Mouse (Mus musculus): ENCODE measurements around the gene Krtap19-3. TPM values are rescaled to one million over a fixed set of nuclear protein-coding genes. Genes with fewer than 3 reads are reported as not detected.

Gene Krtap19-3
- not detected in 2 replicates for polyA plus RNA-seq (2015; fragmentation: Nextera tagmentation; extraction: Ambion mirVana)

DNA sequence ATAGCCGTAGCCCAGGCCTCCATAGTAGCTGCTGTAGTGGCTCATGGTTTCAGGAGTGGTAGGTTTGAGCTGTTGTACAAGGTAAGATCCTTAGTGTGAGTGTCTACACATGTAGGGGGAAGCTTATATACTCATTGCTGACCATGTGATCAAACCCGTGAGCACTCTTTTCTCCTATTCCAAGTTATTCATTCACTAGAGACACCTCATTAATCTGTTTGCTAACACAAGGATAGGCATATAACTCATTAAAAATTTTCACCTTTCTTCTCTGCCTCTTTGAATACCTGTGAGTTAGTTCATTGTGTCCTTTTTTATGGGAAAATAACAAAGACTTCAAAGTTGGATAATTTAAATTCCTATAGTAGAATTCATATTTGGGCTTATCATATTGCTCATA is at the start of gene Krtap19-3:
Krtap19-3 (minus strand) TSS at position 101 of the 400 bp plus-strand sequence.
- Histone ChIP-seq H3K4me1 (no peaks in the 10 kb centered on the region), H3K27ac (no peak within 1 kb of the TSS), H3K4me3 (no peak within 1 kb of the TSS), H3K9ac (no peak within 1 kb of the TSS), H3K27me3 (replicated peaks) (no peaks in the 10 kb centered on the region), H3K36me3 (replicated peaks) (no peaks in the 10 kb centered on the region), H3K4me2 (no peak within 1 kb of the TSS), H3K9me3 (no peaks in the 10 kb centered on the region)
- WGBS: 88% methylated on average over 2 of the region's 2 CpGs
- no peak for ATAC-seq (replicated peaks)

DNA sequence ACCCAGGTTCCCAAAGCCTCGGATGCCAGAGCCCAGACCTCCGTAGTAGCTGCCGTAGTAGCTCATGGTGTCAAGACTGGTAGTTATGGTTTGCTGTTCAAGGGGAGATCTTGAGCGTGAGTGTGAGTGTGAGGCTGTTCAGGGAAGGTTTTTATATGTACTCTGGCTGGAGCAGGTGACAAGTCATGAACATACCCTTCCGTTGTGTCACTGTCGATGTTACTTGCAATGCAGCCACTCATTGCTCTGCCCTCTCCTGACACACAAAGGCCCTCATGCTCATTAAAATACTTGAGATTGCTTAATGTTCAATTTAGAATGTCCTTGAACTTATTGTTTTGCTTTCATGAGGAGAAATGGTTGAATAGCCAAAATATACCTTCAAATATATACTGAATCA is 18.5 kb upstream of the Krtap19-3 start, which contains the start of gene Krtap19-5:
Krtap19-5 (minus strand) TSS at position 101 of the 400 bp plus-strand sequence.
- Histone ChIP-seq H3K36me3 (replicated peaks) (no peaks in the 10 kb centered on the region), H3K4me2 (no peak within 1 kb of the TSS), H3K4me3 (no peak within 1 kb of the TSS), H3K9me3 (no peaks in the 10 kb centered on the region), H3K27me3 (replicated peaks) (no peaks in the 10 kb centered on the region), H3K27ac (no peak within 1 kb of the TSS), H3K4me1 (no peaks in the 10 kb centered on the region), H3K9ac (no peak within 1 kb of the TSS)
- WGBS: 92% methylated on average over 6 of the region's 6 CpGs
- ATAC-seq (replicated peaks): no peak

- H3K4me1 ChIP-seq: no peaks in the 10 kb centered on the region
- WGBS: 90% methylated on average over 6 of the region's 6 CpGs
Measured at GRCm38 (mm10) chr16:88886870-88887269, 9.0 kb upstream of the Krtap19-3 start.

DNA sequence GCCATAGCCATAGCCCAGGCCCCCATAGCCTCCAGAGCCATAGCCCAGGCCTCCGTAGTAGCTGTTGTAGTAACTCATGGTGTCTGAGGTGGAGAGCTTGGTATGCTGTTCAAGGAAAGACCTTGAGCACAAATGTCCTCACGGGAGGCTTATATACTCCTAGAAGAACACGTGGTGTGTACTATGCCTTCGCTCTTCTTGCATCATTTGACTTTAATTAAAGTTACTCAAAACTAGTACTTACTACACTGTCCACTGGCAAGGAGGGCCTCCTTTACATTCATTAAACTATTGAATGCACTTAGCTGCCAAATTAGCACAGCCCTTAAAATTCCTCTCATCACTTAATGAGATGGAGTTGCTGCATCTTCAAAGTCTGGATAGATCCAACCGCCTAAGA is 7.2 kb upstream of the Krtap19-3 start, which contains the start of gene Krtap19-4:
Krtap19-4 (minus strand) TSS at position 101 of the 400 bp plus-strand sequence.
- H3K27ac ChIP-seq: no peak within 1 kb of the TSS
- 94% methylated on average over 5 of the region's 5 CpGs for WGBS
- H3K4me2 ChIP-seq: no peak within 1 kb of the TSS
- no peaks in the 10 kb centered on the region for H3K4me1 ChIP-seq
- no peak within 1 kb of the TSS for H3K4me3 ChIP-seq
- no peaks in the 10 kb centered on the region for H3K36me3 ChIP-seq (replicated peaks)
- H3K9me3 ChIP-seq: no peaks in the 10 kb centered on the region
- no peak within 1 kb of the TSS for H3K9ac ChIP-seq
- no peaks in the 10 kb centered on the region for H3K27me3 ChIP-seq (replicated peaks)
- ATAC-seq (replicated peaks): no peak

More at GRCm38 (mm10) chr16:88886870-88887269, 9.0 kb upstream of the Krtap19-3 start:
- no peak overlapping the region for H3K9ac ChIP-seq
- H3K36me3 ChIP-seq (replicated peaks): no peaks in the 10 kb centered on the region
- no peak overlapping the region for H3K4me3 ChIP-seq
- ATAC-seq (replicated peaks): no peak
- no peak overlapping the region for H3K4me2 ChIP-seq
- H3K9me3 ChIP-seq: no peaks in the 10 kb centered on the region
- no peaks in the 10 kb centered on the region for H3K27me3 ChIP-seq (replicated peaks)
- H3K27ac ChIP-seq: no peak overlapping the region

DNA sequence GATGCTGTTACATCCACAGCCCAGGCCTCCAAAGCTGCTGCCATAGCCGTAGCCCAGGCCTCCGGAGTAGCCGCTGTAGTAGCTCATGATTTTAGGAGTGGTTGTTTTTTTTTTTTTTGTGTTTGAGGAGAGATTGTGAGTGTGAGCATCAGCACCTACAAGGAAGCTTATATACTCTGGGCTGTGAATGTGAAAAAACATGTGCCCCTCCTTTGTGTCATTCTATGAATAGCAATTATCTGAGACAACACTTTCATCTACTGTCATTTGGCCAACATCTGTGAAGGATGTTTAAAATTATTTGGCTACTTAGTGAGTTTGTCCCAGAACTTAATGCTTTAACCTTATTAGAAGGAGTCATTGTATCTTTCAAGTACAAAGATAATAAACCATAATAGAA is 3.7 kb downstream of the Krtap19-3 start, which contains the start of gene Krtap19-2:
Krtap19-2 (minus strand) TSS at position 101 of the 400 bp plus-strand sequence.
- H3K27me3 ChIP-seq (replicated peaks): no peaks in the 10 kb centered on the region
- no peak within 1 kb of the TSS for H3K4me3 ChIP-seq
- ATAC-seq (replicated peaks): no peak
- no peaks in the 10 kb centered on the region for H3K9me3 ChIP-seq
- H3K9ac ChIP-seq: no peak within 1 kb of the TSS
- no peaks in the 10 kb centered on the region for H3K4me1 ChIP-seq
- 98% methylated on average over 3 of the region's 3 CpGs for WGBS
- H3K36me3 ChIP-seq (replicated peaks): no peaks in the 10 kb centered on the region
- no peak within 1 kb of the TSS for H3K27ac ChIP-seq
- no peak within 1 kb of the TSS for H3K4me2 ChIP-seq

DNA sequence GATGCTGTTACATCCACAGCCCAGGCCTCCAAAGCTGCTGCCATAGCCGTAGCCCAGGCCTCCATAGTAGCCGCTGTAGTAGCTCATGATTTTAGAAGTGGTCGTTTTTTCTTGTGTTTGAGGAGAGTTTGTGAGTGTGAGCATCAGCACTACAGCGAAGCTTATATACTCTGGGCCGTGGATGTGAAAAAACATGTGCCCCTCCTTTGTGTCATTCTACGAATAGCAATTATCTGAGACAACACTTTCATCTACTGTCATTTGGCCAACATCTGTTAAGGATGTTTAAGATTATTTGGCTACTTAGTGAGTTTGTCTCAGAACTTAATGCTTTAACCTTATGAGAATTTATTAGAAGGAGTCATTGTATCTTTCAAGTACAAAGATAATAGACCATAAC is 8.5 kb downstream of the Krtap19-3 start, which contains the start of gene Krtap19-1:
Krtap19-1 (minus strand) TSS at position 101 of the 400 bp plus-strand sequence.
- Histone ChIP-seq H3K27ac (no peak within 1 kb of the TSS), H3K36me3 (replicated peaks) (no peaks in the 10 kb centered on the region), H3K27me3 (replicated peaks) (no peaks in the 10 kb centered on the region), H3K4me3 (no peak within 1 kb of the TSS), H3K9ac (no peak within 1 kb of the TSS), H3K9me3 (no peaks in the 10 kb centered on the region), H3K4me2 (no peak within 1 kb of the TSS), H3K4me1 (no peaks in the 10 kb centered on the region)
- WGBS: 88% methylated on average over 6 of the region's 6 CpGs
- ATAC-seq (replicated peaks): no peak

GRCm38 (mm10) chr16:88864887-88865407 is 12.9 kb downstream of the Krtap19-3 start:
- Histone ChIP-seq H3K4me1 (no peaks in the 10 kb centered on the region), H3K4me3 (no peak overlapping the region), H3K36me3 (replicated peaks) (no peaks in the 10 kb centered on the region), H3K9me3 (no peaks in the 10 kb centered on the region), H3K27ac (no peak overlapping the region), H3K4me2 (no peak overlapping the region), H3K9ac (no peak overlapping the region), H3K27me3 (replicated peaks) (no peaks in the 10 kb centered on the region)
- WGBS: 91% methylated on average over 4 of the region's 4 CpGs
- ATAC-seq (replicated peaks): no peak

GRCm38 (mm10) chr16:88851450-88851849 is 26.4 kb downstream of the Krtap19-3 start:
- H3K36me3 ChIP-seq (replicated peaks): no peaks in the 10 kb centered on the region
- H3K4me1 ChIP-seq: no peaks in the 10 kb centered on the region
- H3K4me2 ChIP-seq: no peak overlapping the region
- 16% methylated on average over 5 of the region's 5 CpGs for WGBS
- no peak overlapping the region for H3K27ac ChIP-seq
- H3K9me3 ChIP-seq: no peaks in the 10 kb centered on the region
- no peak overlapping the region for H3K4me3 ChIP-seq
- no peaks in the 10 kb centered on the region for H3K27me3 ChIP-seq (replicated peaks)
- H3K9ac ChIP-seq: no peak overlapping the region
- no peak for ATAC-seq (replicated peaks)

GRCm38 (mm10) chr16:88848558-88848957 is 29.3 kb downstream of the Krtap19-3 start:
- no peaks in the 10 kb centered on the region for H3K9me3 ChIP-seq
- no peak overlapping the region for H3K4me2 ChIP-seq
- H3K27me3 ChIP-seq (replicated peaks): no peaks in the 10 kb centered on the region
- H3K27ac ChIP-seq: no peak overlapping the region
- H3K4me3 ChIP-seq: no peak overlapping the region
- WGBS: 85% methylated on average over 4 of the region's 4 CpGs
- H3K4me1 ChIP-seq: no peaks in the 10 kb centered on the region
- no peak for ATAC-seq (replicated peaks)
- no peaks in the 10 kb centered on the region for H3K36me3 ChIP-seq (replicated peaks)
- no peak overlapping the region for H3K9ac ChIP-seq

DNA sequence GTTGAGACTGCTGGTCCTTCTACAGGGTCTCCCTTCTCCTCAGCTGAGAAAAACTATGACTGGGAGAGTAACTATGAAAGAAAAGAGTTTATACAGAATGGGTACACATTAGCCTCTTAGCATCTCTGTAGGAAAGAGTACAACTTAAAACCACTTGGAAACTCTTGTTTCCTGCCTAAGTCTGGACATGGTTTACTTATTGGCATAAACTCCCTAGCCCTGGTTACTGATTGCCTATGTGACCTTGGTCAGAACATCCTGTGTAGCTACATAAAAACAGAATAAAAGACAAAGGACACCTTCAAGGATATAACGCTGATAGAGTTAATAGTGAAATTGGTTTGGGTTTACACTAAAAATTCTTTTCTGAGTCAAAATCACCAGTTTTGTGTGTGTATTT is 30.5 kb downstream of the Krtap19-3 start:
- no peak overlapping the region for H3K9ac ChIP-seq
- no peak for ATAC-seq (replicated peaks)
- H3K27me3 ChIP-seq (replicated peaks): no peaks in the 10 kb centered on the region
- WGBS: 100% methylated on average over 1 of the region's 1 CpGs
- no peaks in the 10 kb centered on the region for H3K9me3 ChIP-seq
- H3K4me3 ChIP-seq: no peak overlapping the region
- no peak overlapping the region for H3K27ac ChIP-seq
- no peak overlapping the region for H3K4me2 ChIP-seq
- no peaks in the 10 kb centered on the region for H3K4me1 ChIP-seq
- no peaks in the 10 kb centered on the region for H3K36me3 ChIP-seq (replicated peaks)

Other genes starting within 250 kb of the Krtap19-3 start
- not detected in 2 replicates for gene Krtap26-1, start 230.2 kb downstream of the Krtap19-3 start, polyA plus RNA-seq (2015; fragmentation: Nextera tagmentation; extraction: Ambion mirVana)
- not detected in 2 replicates for gene Krtap27-1, start 206.4 kb downstream of the Krtap19-3 start, polyA plus RNA-seq (2015; fragmentation: Nextera tagmentation; extraction: Ambion mirVana)
- not detected in 2 replicates for gene 2310061N02Rik, start 170.1 kb downstream of the Krtap19-3 start, polyA plus RNA-seq (2015; fragmentation: Nextera tagmentation; extraction: Ambion mirVana)
- not detected in 2 replicates for gene Krtap13-1, start 149.2 kb downstream of the Krtap19-3 start, polyA plus RNA-seq (2015; fragmentation: Nextera tagmentation; extraction: Ambion mirVana)
- not detected in 2 replicates for gene Krtap13, start 126.4 kb downstream of the Krtap19-3 start, polyA plus RNA-seq (2015; fragmentation: Nextera tagmentation; extraction: Ambion mirVana)
- gene 2310034C09Rik, start 119.2 kb downstream of the Krtap19-3 start, polyA plus RNA-seq (2015; fragmentation: Nextera tagmentation; extraction: Ambion mirVana): not detected in 2 replicates
- gene 2310057N15Rik, start 103.8 kb downstream of the Krtap19-3 start, polyA plus RNA-seq (2015; fragmentation: Nextera tagmentation; extraction: Ambion mirVana): not detected in 2 replicates
- gene Gm5965, start 100.1 kb downstream of the Krtap19-3 start, polyA plus RNA-seq (2015; fragmentation: Nextera tagmentation; extraction: Ambion mirVana): not detected in 2 replicates
- not detected in 2 replicates for gene Gm20741, start 65.8 kb downstream of the Krtap19-3 start, polyA plus RNA-seq (2015; fragmentation: Nextera tagmentation; extraction: Ambion mirVana)
- gene Krtap15, start 57.8 kb downstream of the Krtap19-3 start, polyA plus RNA-seq (2015; fragmentation: Nextera tagmentation; extraction: Ambion mirVana): not detected in 2 replicates
- not detected in 2 replicates for gene Krtap14, start 51.9 kb downstream of the Krtap19-3 start, polyA plus RNA-seq (2015; fragmentation: Nextera tagmentation; extraction: Ambion mirVana)
- not detected in 2 replicates for gene Krtap19-1, start 8.6 kb downstream of the Krtap19-3 start, polyA plus RNA-seq (2015; fragmentation: Nextera tagmentation; extraction: Ambion mirVana)
- not detected in 2 replicates for gene Krtap19-2, start 3.8 kb downstream of the Krtap19-3 start, polyA plus RNA-seq (2015; fragmentation: Nextera tagmentation; extraction: Ambion mirVana)
- gene Krtap19-4, start 7.1 kb upstream of the Krtap19-3 start, polyA plus RNA-seq (2015; fragmentation: Nextera tagmentation; extraction: Ambion mirVana): not detected in 2 replicates
- gene Krtap19-5, start 18.4 kb upstream of the Krtap19-3 start, polyA plus RNA-seq (2015; fragmentation: Nextera tagmentation; extraction: Ambion mirVana): not detected in 2 replicates
- not detected in 2 replicates for gene Krtap19-9b, start 54.2 kb upstream of the Krtap19-3 start, polyA plus RNA-seq (2015; fragmentation: Nextera tagmentation; extraction: Ambion mirVana)
- gene Krtap16-3, start 84.8 kb upstream of the Krtap19-3 start, polyA plus RNA-seq (2015; fragmentation: Nextera tagmentation; extraction: Ambion mirVana): not detected in 2 replicates
- not detected in 2 replicates for gene Krtap22-2, start 132.7 kb upstream of the Krtap19-3 start, polyA plus RNA-seq (2015; fragmentation: Nextera tagmentation; extraction: Ambion mirVana)
- not detected in 2 replicates for gene Gm10229, start 137.2 kb upstream of the Krtap19-3 start, polyA plus RNA-seq (2015; fragmentation: Nextera tagmentation; extraction: Ambion mirVana)
- gene Krtap6-1, start 153.7 kb upstream of the Krtap19-3 start, polyA plus RNA-seq (2015; fragmentation: Nextera tagmentation; extraction: Ambion mirVana): not detected in 2 replicates
- gene Gm10228, start 163.4 kb upstream of the Krtap19-3 start, polyA plus RNA-seq (2015; fragmentation: Nextera tagmentation; extraction: Ambion mirVana): not detected in 2 replicates
- not detected in 2 replicates for gene Krtap6-5, start 169.8 kb upstream of the Krtap19-3 start, polyA plus RNA-seq (2015; fragmentation: Nextera tagmentation; extraction: Ambion mirVana)
- not detected in 2 replicates for gene 1110025L11Rik, start 186.0 kb upstream of the Krtap19-3 start, polyA plus RNA-seq (2015; fragmentation: Nextera tagmentation; extraction: Ambion mirVana)
- gene Krtap6-3, start 206.0 kb upstream of the Krtap19-3 start, polyA plus RNA-seq (2015; fragmentation: Nextera tagmentation; extraction: Ambion mirVana): not detected in 2 replicates